Mouse (Mus musculus) neural tube, embryonic 12.5 days (tissue): ENCODE measurements around the gene Ptpn1. TPM values are rescaled to one million over a fixed set of nuclear protein-coding genes. Genes with fewer than 3 reads are reported as not detected.

Experiments used
- ATAC-seq: fragments of 200-750 bp; cut with Nextera tagmentation; 2 replicates; pipeline ENCODE4 v1.8.0; 2017; ENCODE audit warnings: low read depth, mild to moderate bottlenecking, moderate TSS enrichment, moderate library complexity; ENCODE audit not compliant: low FRiP score
- H3K27ac ChIP-seq: fragments of 300-500 bp; sonication (generic); 2 replicates; pipeline ENCODE4 v1.5.1; 2016
- H3K27me3 ChIP-seq: fragments of 300-500 bp; sonication (generic); replicated peaks from 2 replicates; pipeline ENCODE4 v1.6.1; 2016; ENCODE audit warnings: mild to moderate bottlenecking
- H3K36me3 ChIP-seq: fragments of 300-500 bp; sonication (generic); 2 replicates; pipeline ENCODE4 v1.6.1; 2016; ENCODE audit warnings: mild to moderate bottlenecking
- H3K4me1 ChIP-seq: fragments of 300-500 bp; sonication (generic); 2 replicates; pipeline ENCODE4 v1.6.1; 2016
- H3K4me2 ChIP-seq: fragments of 300-500 bp; sonication (generic); replicated peaks from 2 replicates; pipeline ENCODE4 v1.6.1; 2016; ENCODE audit warnings: mild to moderate bottlenecking
- H3K4me3 ChIP-seq: fragments of 300-500 bp; sonication (generic); 2 replicates; pipeline ENCODE4 v1.5.1; 2016
- H3K9ac ChIP-seq: fragments of 300-500 bp; sonication (generic); 2 replicates; pipeline ENCODE4 v1.6.1; 2016; ENCODE audit warnings: mild to moderate bottlenecking
- H3K9me3 ChIP-seq: fragments of 300-500 bp; sonication (generic); 2 replicates; pipeline ENCODE4 v1.6.1; 2016; ENCODE audit warnings: mild to moderate bottlenecking
- WGBS: fragments of 180-500 bp; shearing (Covaris S2); methylation state at CpG from one replicate; pipeline ENCODE4 v1.1.7; 2016; 5-methylcytosine and 5-hydroxymethylcytosine counted together
- polyA plus RNA-seq: library from polyadenylated mRNA; unstranded; fragments of >200 nt; fragmentation: Nextera tagmentation; extraction: Ambion mirVana; gene quantifications from 2 replicates; pipeline ENCODE4 v1.2.1, GENCODE M21; 2016

Gene Ptpn1
- polyA plus RNA-seq, 1 experiment from 2014 or later = 118 TPM

GRCm38 (mm10) chr2:167940636-167941035, 8.8 kb downstream of the Ptpn1 start:
- H3K9me3 ChIP-seq = no peaks in the 10 kb centered on the region
- no peak for ATAC-seq
- no peaks in the 10 kb centered on the region for H3K36me3 ChIP-seq
- no peak overlapping the region for H3K4me2 ChIP-seq
- no peak overlapping the region for H3K9ac ChIP-seq
- 88% methylated on average over 11 of the region's 11 CpGs for WGBS
- no peaks in the 10 kb centered on the region for H3K27me3 ChIP-seq
- H3K4me1 ChIP-seq = peaks cover 73% of the 10 kb centered on the region
- H3K4me3 ChIP-seq = no peak overlapping the region
- H3K27ac ChIP-seq = no peak overlapping the region

GRCm38 (mm10) chr2:167941320-167941719, 9.5 kb downstream of the Ptpn1 start:
- Histone ChIP-seq H3K36me3 (no peaks in the 10 kb centered on the region), H3K9me3 (no peaks in the 10 kb centered on the region), H3K4me2 (no peak overlapping the region), H3K27me3 (no peaks in the 10 kb centered on the region), H3K27ac (no peak overlapping the region), H3K4me1 (peaks cover 70% of the 10 kb centered on the region), H3K9ac (no peak overlapping the region), H3K4me3 (no peak overlapping the region)
- ATAC-seq = no peak
- 38% methylated on average over 4 of the region's 4 CpGs for WGBS

GRCm38 (mm10) chr2:167941745-167942176, 9.9 kb downstream of the Ptpn1 start:
- no peak overlapping the region for H3K4me2 ChIP-seq
- 43% methylated on average over 6 of the region's 6 CpGs for WGBS
- H3K9me3 ChIP-seq = no peaks in the 10 kb centered on the region
- H3K27ac ChIP-seq = no peak overlapping the region
- no peak overlapping the region for H3K4me3 ChIP-seq
- peaks cover 70% of the 10 kb centered on the region for H3K4me1 ChIP-seq
- H3K27me3 ChIP-seq = no peaks in the 10 kb centered on the region
- no peak for ATAC-seq
- H3K9ac ChIP-seq = no peak overlapping the region
- no peaks in the 10 kb centered on the region for H3K36me3 ChIP-seq

- H3K4me3 ChIP-seq = no peak overlapping the region
- H3K9ac ChIP-seq = no peak overlapping the region
- no peak for ATAC-seq
- H3K9me3 ChIP-seq = no peaks in the 10 kb centered on the region
- 58% methylated on average over 8 of the region's 8 CpGs for WGBS
- H3K4me1 ChIP-seq = peaks cover 70% of the 10 kb centered on the region
- no peaks in the 10 kb centered on the region for H3K27me3 ChIP-seq
- no peaks in the 10 kb centered on the region for H3K36me3 ChIP-seq
- peak overlapping the region; percentile 16; the same call in 1 of the 2 replicates for H3K4me2 ChIP-seq
- no peak overlapping the region for H3K27ac ChIP-seq
Observed at GRCm38 (mm10) chr2:167942199-167942925, 10.5 kb downstream of the Ptpn1 start.

- Histone ChIP-seq H3K27ac (no peak overlapping the region), H3K4me1 (peaks cover 73% of the 10 kb centered on the region), H3K4me3 (no peak overlapping the region), H3K9ac (no peak overlapping the region), H3K36me3 (no peaks in the 10 kb centered on the region), H3K27me3 (no peaks in the 10 kb centered on the region), H3K9me3 (no peaks in the 10 kb centered on the region), H3K4me2 (peak overlapping the region; percentile 16; the same call in 1 of the 2 replicates)
- ATAC-seq = no peak
- 75% methylated on average over 12 of the region's 12 CpGs for WGBS
Observed at GRCm38 (mm10) chr2:167942926-167943633, 11.2 kb downstream of the Ptpn1 start.

- H3K9me3 ChIP-seq = no peaks in the 10 kb centered on the region
- no peak overlapping the region for H3K9ac ChIP-seq
- WGBS = 76% methylated on average over 3 of the region's 3 CpGs
- H3K4me2 ChIP-seq = no peak overlapping the region
- no peaks in the 10 kb centered on the region for H3K27me3 ChIP-seq
- H3K4me3 ChIP-seq = no peak overlapping the region
- ATAC-seq = no peak
- H3K36me3 ChIP-seq = no peaks in the 10 kb centered on the region
- no peak overlapping the region for H3K27ac ChIP-seq
- peaks cover 74% of the 10 kb centered on the region for H3K4me1 ChIP-seq
Observed at GRCm38 (mm10) chr2:167944193-167944592, 12.3 kb downstream of the Ptpn1 start.

- 83% methylated on average over 5 of the region's 5 CpGs for WGBS
- H3K27ac ChIP-seq = no peak overlapping the region
- no peaks in the 10 kb centered on the region for H3K27me3 ChIP-seq
- ATAC-seq = no peak
- no peak overlapping the region for H3K4me3 ChIP-seq
- no peak overlapping the region for H3K9ac ChIP-seq
- no peak overlapping the region for H3K4me2 ChIP-seq
- no peaks in the 10 kb centered on the region for H3K36me3 ChIP-seq
- H3K9me3 ChIP-seq = no peaks in the 10 kb centered on the region
- peaks cover 66% of the 10 kb centered on the region for H3K4me1 ChIP-seq
Observed at GRCm38 (mm10) chr2:167945451-167945850, 13.6 kb downstream of the Ptpn1 start.

GRCm38 (mm10) chr2:167947251-167947650, 15.4 kb downstream of the Ptpn1 start:
- H3K27me3 ChIP-seq = no peaks in the 10 kb centered on the region
- no peak overlapping the region for H3K4me3 ChIP-seq
- no peak overlapping the region for H3K4me2 ChIP-seq
- H3K9me3 ChIP-seq = no peaks in the 10 kb centered on the region
- H3K27ac ChIP-seq = no peak overlapping the region
- no peak overlapping the region for H3K9ac ChIP-seq
- peaks cover 56% of the 10 kb centered on the region for H3K4me1 ChIP-seq
- no peak for ATAC-seq
- WGBS = 87% methylated on average over 3 of the region's 3 CpGs
- no peaks in the 10 kb centered on the region for H3K36me3 ChIP-seq

- Histone ChIP-seq H3K4me2 (no peak overlapping the region), H3K9ac (no peak overlapping the region), H3K9me3 (no peaks in the 10 kb centered on the region), H3K4me3 (no peak overlapping the region), H3K4me1 (peaks cover 48% of the 10 kb centered on the region), H3K36me3 (no peaks in the 10 kb centered on the region), H3K27ac (no peak overlapping the region), H3K27me3 (no peaks in the 10 kb centered on the region)
- ATAC-seq = no peak
- WGBS = 82% methylated on average over 6 of the region's 6 CpGs
Observed at GRCm38 (mm10) chr2:167948047-167948446, 16.2 kb downstream of the Ptpn1 start.

- peaks cover 43% of the 10 kb centered on the region for H3K4me1 ChIP-seq
- H3K27ac ChIP-seq = no peak overlapping the region
- no peak overlapping the region for H3K4me2 ChIP-seq
- 87% methylated on average over 13 of the region's 13 CpGs for WGBS
- no peak overlapping the region for H3K4me3 ChIP-seq
- no peaks in the 10 kb centered on the region for H3K9me3 ChIP-seq
- no peaks in the 10 kb centered on the region for H3K36me3 ChIP-seq
- ATAC-seq = no peak
- no peaks in the 10 kb centered on the region for H3K27me3 ChIP-seq
- no peak overlapping the region for H3K9ac ChIP-seq
Observed at GRCm38 (mm10) chr2:167948557-167948956, 16.7 kb downstream of the Ptpn1 start.

- H3K27ac ChIP-seq = no peak overlapping the region
- no peak overlapping the region for H3K4me3 ChIP-seq
- no peak for ATAC-seq
- H3K36me3 ChIP-seq = no peaks in the 10 kb centered on the region
- H3K4me1 ChIP-seq = peaks cover 37% of the 10 kb centered on the region
- no peaks in the 10 kb centered on the region for H3K9me3 ChIP-seq
- no peak overlapping the region for H3K4me2 ChIP-seq
- WGBS = 77% methylated on average over 6 of the region's 6 CpGs
- H3K9ac ChIP-seq = no peak overlapping the region
- H3K27me3 ChIP-seq = no peaks in the 10 kb centered on the region
Observed at GRCm38 (mm10) chr2:167949250-167949649, 17.4 kb downstream of the Ptpn1 start.

- WGBS = 79% methylated on average over 2 of the region's 2 CpGs
- Histone ChIP-seq H3K9me3 (no peaks in the 10 kb centered on the region), H3K4me2 (no peak overlapping the region), H3K27me3 (no peaks in the 10 kb centered on the region), H3K9ac (no peak overlapping the region), H3K4me1 (peaks cover 32% of the 10 kb centered on the region), H3K4me3 (no peak overlapping the region), H3K36me3 (no peaks in the 10 kb centered on the region), H3K27ac (no peak overlapping the region)
- no peak for ATAC-seq
Observed at GRCm38 (mm10) chr2:167949808-167950207, 18.0 kb downstream of the Ptpn1 start.
